Mouse (Mus musculus): ENCODE measurements around the gene Ren1.
"Not testable (repeated sequence)": the region's sequence is repeated elsewhere in the genome, so short reads cannot be mapped to it uniquely, and the experiment has no call there.

Ren1 gene

GRCm38 (mm10) chr1:133350210-133350609, at the start of gene Ren1:
Gene Ren1, plus strand, starts transcription at chr1:133350510.
- no peak for DNase-seq

GRCm38 (mm10) chr1:133302540-133302939, 47.8 kb upstream of the Ren1 start:
- no peak for DNase-seq

- peak; percentile 78 for DNase-seq
Measured at GRCm38 (mm10) chr1:133306842-133307241, 43.5 kb upstream of the Ren1 start.

- no peak for DNase-seq
Measured at GRCm38 (mm10) chr1:133307318-133307717, 43.0 kb upstream of the Ren1 start.

- no peak for DNase-seq
Measured at GRCm38 (mm10) chr1:133309652-133310267, 40.5 kb upstream of the Ren1 start, which contains the start of gene Golt1a. Gene Golt1a, plus strand, starts transcription at chr1:133309800.

- no peak for DNase-seq
Measured at GRCm38 (mm10) chr1:133311240-133311639, 39.1 kb upstream of the Ren1 start.

- peak; percentile 84 for DNase-seq
Measured at GRCm38 (mm10) chr1:133311946-133312345, 38.4 kb upstream of the Ren1 start.

GRCm38 (mm10) chr1:133314364-133314763, 35.9 kb upstream of the Ren1 start:
- no peak for DNase-seq

- DNase-seq: no peak
Measured at GRCm38 (mm10) chr1:133315775-133316174, 34.5 kb upstream of the Ren1 start.

GRCm38 (mm10) chr1:133316577-133316976, 33.7 kb upstream of the Ren1 start:
- no peak for DNase-seq

- no peak for DNase-seq
Measured at GRCm38 (mm10) chr1:133317149-133317548, 33.2 kb upstream of the Ren1 start.

GRCm38 (mm10) chr1:133321267-133321925, 28.9 kb upstream of the Ren1 start, which contains the start of gene Kiss1:
Gene Kiss1, plus strand, starts transcription at chr1:133321875.
- DNase-seq: no peak

GRCm38 (mm10) chr1:133323333-133323732, 27.0 kb upstream of the Ren1 start:
- DNase-seq: no peak

GRCm38 (mm10) chr1:133325951-133326350, 24.4 kb upstream of the Ren1 start:
- DNase-seq: no peak

- DNase-seq: no peak
Measured at GRCm38 (mm10) chr1:133327094-133327493, 23.2 kb upstream of the Ren1 start.

GRCm38 (mm10) chr1:133328299-133328795, 22.0 kb upstream of the Ren1 start:
- no peak for DNase-seq

- no peak for DNase-seq
Measured at GRCm38 (mm10) chr1:133328896-133329637, 21.2 kb upstream of the Ren1 start.

- no peak for DNase-seq
Measured at GRCm38 (mm10) chr1:133329638-133329964, 20.7 kb upstream of the Ren1 start.

GRCm38 (mm10) chr1:133331142-133331541, 19.2 kb upstream of the Ren1 start:
- no peak for DNase-seq

GRCm38 (mm10) chr1:133332656-133333430, 17.5 kb upstream of the Ren1 start:
- no peak for DNase-seq

- no peak for DNase-seq
Measured at GRCm38 (mm10) chr1:133333937-133334336, 16.4 kb upstream of the Ren1 start.

GRCm38 (mm10) chr1:133340403-133340802, 9.9 kb upstream of the Ren1 start:
- DNase-seq: not testable (repeated sequence)

GRCm38 (mm10) chr1:133344357-133344756, 6.0 kb upstream of the Ren1 start:
- DNase-seq: no peak
